9 mouse cellular contexts compared by ENCODE assay signal in genomic region chr11:69192840-69193239, GRCm38 (mm10). TPM values are rescaled to one million over a fixed set of nuclear protein-coding genes. Genes with fewer than 3 reads are reported as not detected.
DNase-seq lines count a peak whose midpoint lies in the region; ATAC-seq and TF ChIP-seq lines count a peak whose summit lies in the region.
"Had no signal": no experiment of that assay in that cellular context is flagged by ENCODE, and none has a peak within 500 bp of the region (broad histone marks: within the 10 kb centered on the region; RNA-seq: fewer than 3 reads in every experiment).

No protein-coding gene starts in this region.

- 2% methylated on average over 1 of the region's 1 CpGs for WGBS in kidney, embryonic 15.5 days
- WGBS in stomach, postnatal 0 days: 0% methylated on average over 1 of the region's 1 CpGs

- TF ChIP-seq CTCF in Patski (IDR thresholded peaks at IDR 0.05): peak; percentile 71
- TF ChIP-seq CTCF in cortical plate, adult 2 months (IDR thresholded peaks at IDR 0.05; ENCODE audit: extremely low read depth, insufficient read depth, low read length): peak; percentile 86
- TF ChIP-seq CTCF in stomach, postnatal 0 days (IDR thresholded peaks at IDR 0.05; ENCODE audit: low read depth): peak; percentile 93

- in situ Hi-C loops in Patski (cut with MboI; ENCODE audit: low pct_unique_long_range_greater_than_20kb): no loop called here

- no peaks in the 10 kb centered on the region for H3K9me3 ChIP-seq in kidney, embryonic 15.5 days (replicated peaks)
- H3K9me3 ChIP-seq in stomach, postnatal 0 days (ENCODE audit: control insufficient read depth, low read length): no peaks in the 10 kb centered on the region

- CTCF ChIA-PET in Patski (lab: Charles Lee): interaction anchor here (1.6 kb wide), 1 partner anchor 42 kb away, joined by 3 read pairs; no protein-coding TSS in a partner anchor

- POLR2A ChIA-PET in Patski (lab: Charles Lee): no interaction called here

- no peaks in the 10 kb centered on the region for H3K36me3 ChIP-seq in kidney, embryonic 15.5 days
- no peaks in the 10 kb centered on the region for H3K36me3 ChIP-seq in stomach, postnatal 0 days (ENCODE audit: control insufficient read depth, insufficient read depth, low read length)

- DNase-seq in kidney, adult 18-20 months: peak; percentile 30
- peak; percentile 46 to 48 for DNase-seq in B cell, adult 2 months
- no peak for DNase-seq in Patski (ENCODE audit: low read depth, low spot score)
- peak; percentile 41 for DNase-seq in kidney, postnatal 14 days
- no peak for DNase-seq in stomach, postnatal 0 days (ENCODE audit: low spot score)
- no peak for DNase-seq in urinary bladder, adult 2 months (ENCODE audit: low spot score)

- ATAC-seq in kidney, embryonic 15.5 days (replicated peaks; ENCODE audit: low FRiP score): no peak
- ATAC-seq in Patski: no peak
- no peak for ATAC-seq in stomach, postnatal 0 days (ENCODE audit: low FRiP score, low TSS enrichment)

- H3K4me2 ChIP-seq in kidney, embryonic 15.5 days: no peak overlapping the region
- no peak overlapping the region for H3K4me2 ChIP-seq in stomach, postnatal 0 days (replicated peaks; ENCODE audit: low read depth)

- no peak overlapping the region for H3K4me3 ChIP-seq in kidney, embryonic 15.5 days (replicated peaks)
- no peak overlapping the region for H3K4me3 ChIP-seq in cortical plate, adult 2 months (ENCODE audit: insufficient read depth, low read length)
- H3K4me3 ChIP-seq in stomach, postnatal 0 days (ENCODE audit: low read depth, low read length): no peak overlapping the region

- H3K4me1 ChIP-seq in kidney, embryonic 15.5 days: peaks cover 11% of the 10 kb centered on the region
- H3K4me1 ChIP-seq in cortical plate, adult 2 months (ENCODE audit: control insufficient read depth, insufficient read depth, low read length): no peaks in the 10 kb centered on the region
- no peaks in the 10 kb centered on the region for H3K4me1 ChIP-seq in stomach, postnatal 0 days (replicated peaks; ENCODE audit: control insufficient read depth, insufficient read depth)

- H3K27me3 ChIP-seq in kidney, embryonic 15.5 days: peaks cover 34% of the 10 kb centered on the region
- peaks cover 42% of the 10 kb centered on the region for H3K27me3 ChIP-seq in Patski
- no peaks in the 10 kb centered on the region for H3K27me3 ChIP-seq in stomach, postnatal 0 days (ENCODE audit: control insufficient read depth, insufficient read depth, low read length)

- no peak for TF ChIP-seq POLR2A in cortical plate, adult 2 months (IDR thresholded peaks at IDR 0.05; ENCODE audit: extremely low read depth, insufficient read depth, low read length)

- no peak overlapping the region for H3K9ac ChIP-seq in kidney, embryonic 15.5 days
- H3K9ac ChIP-seq in stomach, postnatal 0 days (ENCODE audit: low read length): no peak overlapping the region

- H3K27ac ChIP-seq in kidney, embryonic 15.5 days: no peak overlapping the region
- H3K27ac ChIP-seq in cortical plate, adult 2 months (ENCODE audit: insufficient read depth, low read length): no peak overlapping the region
- no peak overlapping the region for H3K27ac ChIP-seq in stomach, postnatal 0 days (replicated peaks)

- no peak for TF ChIP-seq EP300 in stomach, postnatal 0 days (optimal IDR thresholded peaks at IDR 0.05)

RNA-seq across cellular contexts. Expression of gene Alox8, which starts 4.8 kb away (rescaled TPM):
- 0.33 and 0.47 TPM in 2 replicates for polyA plus RNA-seq in kidney, embryonic 15.5 days (2015; fragmentation: Nextera tagmentation; extraction: Ambion mirVana)
- not detected for polyA plus RNA-seq in Patski (2021)
- 2.2 and 2.7 TPM in 2 replicates for polyA plus RNA-seq in cortical plate, adult 2 months (2012; rRNA removed)
- polyA plus RNA-seq in stomach, postnatal 0 days (2015; fragmentation: Nextera tagmentation; extraction: Ambion mirVana): 1.2 and 1.3 TPM in 2 replicates
- 0.14 and 0.60 TPM in 2 replicates for polyA plus RNA-seq in urinary bladder, adult 2 months (2012; rRNA removed)

RNA-seq across cellular contexts. Expression of gene Alox12b, which starts 36.1 kb away (rescaled TPM):
- polyA plus RNA-seq in kidney, embryonic 15.5 days (2015; fragmentation: Nextera tagmentation; extraction: Ambion mirVana): 0.08 and 0.42 TPM in 2 replicates
- not detected for polyA plus RNA-seq in Patski (2021)
- 4.4 and 5.4 TPM in 2 replicates for polyA plus RNA-seq in cortical plate, adult 2 months (2012; rRNA removed)
- polyA plus RNA-seq in stomach, postnatal 0 days (2015; fragmentation: Nextera tagmentation; extraction: Ambion mirVana): 80.5 and 91.8 TPM in 2 replicates
- polyA plus RNA-seq in urinary bladder, adult 2 months (2012; rRNA removed): 0.03 TPM in 1 of 2 replicates, not detected in the other
- polyA plus RNA-seq: liver, embryonic 16.5 days had no signal

RNA-seq across cellular contexts. Expression of gene Gucy2e, which starts 44.0 kb away (rescaled TPM):
- 0.09 and 0.17 TPM in 2 replicates for polyA plus RNA-seq in kidney, embryonic 15.5 days (2015; fragmentation: Nextera tagmentation; extraction: Ambion mirVana)
- not detected for polyA plus RNA-seq in Patski (2021)
- polyA plus RNA-seq in cortical plate, adult 2 months (2012; rRNA removed): 1.6 TPM in 2 replicates
- polyA plus RNA-seq in stomach, postnatal 0 days (2015; fragmentation: Nextera tagmentation; extraction: Ambion mirVana): 0.04 and 0.05 TPM in 2 replicates
- 0.01 and 0.03 TPM in 2 replicates for polyA plus RNA-seq in urinary bladder, adult 2 months (2012; rRNA removed)
- polyA plus RNA-seq: liver, embryonic 16.5 days had no signal

Comparison
In these comparisons a context has a peak if more than half of its experiments do, and no peak if none do; other contexts are left out.
1. DNase-seq: peak in kidney, adult 18-20 months (single experiment), B cell, adult 2 months (2 of 2) and kidney, postnatal 14 days (single experiment); none in Patski (single experiment), stomach, postnatal 0 days (single experiment) and urinary bladder, adult 2 months (single experiment).
2. RNA of gene Alox12b, which starts 36.1 kb away (polyA plus RNA-seq): 80.5 to 91.8 TPM in stomach, postnatal 0 days; 4.4 to 5.4 TPM in cortical plate, adult 2 months, 0.08 to 0.42 TPM in kidney, embryonic 15.5 days, 0.03 TPM in urinary bladder, adult 2 months and not detected in Patski (single experiment); every median in the first group is over 10 times any median in the second.
3. Peak in every context shown above with its lines, with median percentiles within 50 percentile points of each other: CTCF ChIP-seq.